Comparison of ENCODE assay signal across 14 mouse cellular contexts in genomic region chr11:106374559-106374958, GRCm38 (mm10). TPM values are rescaled to one million over a fixed set of nuclear protein-coding genes. Genes with fewer than 3 reads are reported as not detected.
DNase-seq lines count a peak whose midpoint lies in the region; ATAC-seq lines count a peak whose summit lies in the region.
"Had no signal": no experiment of that assay in that cellular context is flagged by ENCODE, and none has a peak within 500 bp of the region (broad histone marks: within the 10 kb centered on the region; RNA-seq: fewer than 3 reads in every experiment).

No protein-coding gene starts in this region.

- no peak overlapping the region for H3K4me3 ChIP-seq in heart, embryonic 11.5 days (ENCODE audit: low read depth, low read length)
- H3K4me3 ChIP-seq in forebrain, embryonic 15.5 days = no peak overlapping the region

- no peaks in the 10 kb centered on the region for H3K9me3 ChIP-seq in heart, embryonic 11.5 days (replicated peaks; ENCODE audit: control insufficient read depth, low read length)
- no peaks in the 10 kb centered on the region for H3K9me3 ChIP-seq in forebrain, embryonic 15.5 days

- no peaks in the 10 kb centered on the region for H3K27me3 ChIP-seq in heart, embryonic 11.5 days (ENCODE audit: control insufficient read depth, insufficient read depth, low read length)
- no peaks in the 10 kb centered on the region for H3K27me3 ChIP-seq in forebrain, embryonic 15.5 days

- intact Hi-C loops in left cerebral cortex, postnatal 4 days (cut with DNase I) = no loop called here

- DNase-seq in heart, adult 9 months (ENCODE audit: low spot score in 2 of 2) = no peak
- peak; percentile 22 to 23 for DNase-seq in urinary bladder, adult 18-20 months (ENCODE audit: low spot score in 2 of 2)
- DNase-seq in urinary bladder, postnatal 10 days (ENCODE audit: low spot score) = no peak
- peak; percentile 49 for DNase-seq in lung, postnatal 25 days (ENCODE audit: low spot score)
- no peak for DNase-seq in left cerebral cortex, postnatal 4 days
- no peak for DNase-seq in right cerebral cortex, postnatal 36 days (ENCODE audit: low spot score in 2 of 2)
- DNase-seq: adrenal gland, postnatal 36 days; B cell, adult 2 months; cerebellum, adult 2 months; kidney, adult 2 months had no signal

- H3K36me3 ChIP-seq in heart, embryonic 11.5 days (ENCODE audit: control insufficient read depth, insufficient read depth, low read length) = no peaks in the 10 kb centered on the region
- H3K36me3 ChIP-seq in forebrain, embryonic 15.5 days = no peaks in the 10 kb centered on the region

- no peak for ATAC-seq in heart, embryonic 11.5 days (replicated peaks; ENCODE audit: insufficient number of reproducible peaks, low FRiP score, low TSS enrichment)
- ATAC-seq in forebrain, embryonic 15.5 days (replicated peaks) = no peak

- WGBS in heart, embryonic 11.5 days (ENCODE audit: insufficient replicate concordance) = 44% methylated on average over 9 of the region's 9 CpGs
- WGBS in forebrain, embryonic 15.5 days = 60% methylated on average over 9 of the region's 9 CpGs

- no peak overlapping the region for H3K9ac ChIP-seq in heart, embryonic 11.5 days (ENCODE audit: low read depth, low read length)
- no peak overlapping the region for H3K9ac ChIP-seq in forebrain, embryonic 15.5 days (replicated peaks)

- 0 out of 2 replicates have a peak overlapping the region, but pooled peaks have one; percentile 22 for H3K27ac ChIP-seq in heart, embryonic 11.5 days (ENCODE audit: low read depth, low read length)
- H3K27ac ChIP-seq in forebrain, embryonic 15.5 days (replicated peaks) = no peak overlapping the region

- H3K4me1 ChIP-seq in heart, embryonic 11.5 days (ENCODE audit: control insufficient read depth, insufficient read depth, low read length) = peaks cover 3% of the 10 kb centered on the region; the same call in 1 of the 2 replicates
- no peaks in the 10 kb centered on the region for H3K4me1 ChIP-seq in forebrain, embryonic 15.5 days

- H3K4me2 ChIP-seq in heart, embryonic 11.5 days = no peak overlapping the region
- no peak overlapping the region for H3K4me2 ChIP-seq in forebrain, embryonic 15.5 days (replicated peaks)

RNA-seq across cellular contexts. Expression of gene Prr29, which starts 9.3 kb away (rescaled TPM):
- polyA plus RNA-seq in heart, embryonic 11.5 days (2014; fragmentation: Nextera tagmentation; extraction: Ambion mirVana) = 0.14 TPM in 1 of 2 replicates, not detected in the other
- total RNA-seq in left cerebral cortex, postnatal 4 days (2021) = not detected
- polyA plus RNA-seq in forebrain, embryonic 15.5 days (2015; fragmentation: Nextera tagmentation; extraction: Ambion mirVana) = not detected in 2 replicates
- total RNA-seq: adrenal gland, postnatal 36 days; left cerebral cortex, postnatal 10 days; megakaryocyte, adult 5-6 weeks had no signal

RNA-seq across cellular contexts. Expression of gene Icam2, which starts 13.3 kb away (rescaled TPM):
- 73.2 and 76.2 TPM in 2 replicates for polyA plus RNA-seq in heart, embryonic 11.5 days (2014; fragmentation: Nextera tagmentation; extraction: Ambion mirVana)
- total RNA-seq in left cerebral cortex, postnatal 4 days (2021) = 1 to 10 TPM; 4.4 to 6.2 TPM
- polyA plus RNA-seq in forebrain, embryonic 15.5 days (2015; fragmentation: Nextera tagmentation; extraction: Ambion mirVana) = 11.3 and 13.9 TPM in 2 replicates

RNA-seq across cellular contexts. Expression of gene Scn4a, which starts 21.5 kb away (rescaled TPM):
- polyA plus RNA-seq in heart, embryonic 11.5 days (2014; fragmentation: Nextera tagmentation; extraction: Ambion mirVana) = 0.07 and 0.38 TPM in 2 replicates
- not detected for total RNA-seq in left cerebral cortex, postnatal 4 days (2021)
- polyA plus RNA-seq in forebrain, embryonic 15.5 days (2015; fragmentation: Nextera tagmentation; extraction: Ambion mirVana) = not detected in 2 replicates

RNA-seq across cellular contexts. Expression of gene Cd79b, which starts 60.0 kb away (rescaled TPM):
- polyA plus RNA-seq in heart, embryonic 11.5 days (2014; fragmentation: Nextera tagmentation; extraction: Ambion mirVana) = 0.73 and 1.3 TPM in 2 replicates
- under 1 TPM; 0.30 to 0.98 TPM for total RNA-seq in left cerebral cortex, postnatal 4 days (2021)
- polyA plus RNA-seq in forebrain, embryonic 15.5 days (2015; fragmentation: Nextera tagmentation; extraction: Ambion mirVana) = 0.56 and 0.77 TPM in 2 replicates

Comparison
In these comparisons a context has a peak if more than half of its experiments do, and no peak if none do; other contexts are left out.
1. DNase-seq: peak in urinary bladder, adult 18-20 months (2 of 2) and lung, postnatal 25 days (single experiment); none in heart, adult 9 months (0 of 2), urinary bladder, postnatal 10 days (single experiment), left cerebral cortex, postnatal 4 days (single experiment) and right cerebral cortex, postnatal 36 days (0 of 2).